Mouse (Mus musculus) kidney, embryonic 16.5 days (tissue): ENCODE results near the gene Erlec1. TPM values are rescaled to one million over a fixed set of nuclear protein-coding genes. Genes with fewer than 3 reads are reported as not detected.

ENCODE experiments used
- ATAC-seq: fragments of 200-750 bp; cut with Nextera tagmentation; 2 replicates; pipeline ENCODE4 v1.8.0; 2017; ENCODE audit warnings: moderate TSS enrichment; ENCODE audit not compliant: low FRiP score, low TSS enrichment
- H3K27ac ChIP-seq: fragments of 300-500 bp; sonication (generic); 2 replicates; pipeline ENCODE4 v1.5.1; 2014; ENCODE audit warnings: low read length
- H3K27me3 ChIP-seq: fragments of 300-500 bp; sonication (generic); 2 replicates; pipeline ENCODE4 v1.6.1; 2014; ENCODE audit warnings: low read length, control low read depth, mixed read lengths; ENCODE audit not compliant: insufficient read depth
- H3K36me3 ChIP-seq: fragments of 300-500 bp; sonication (generic); 2 replicates; pipeline ENCODE4 v1.6.1; 2014; ENCODE audit warnings: low read length, control low read depth, mixed read lengths; ENCODE audit not compliant: insufficient read depth
- H3K4me1 ChIP-seq: fragments of 300-500 bp; sonication (generic); 2 replicates; pipeline ENCODE4 v1.6.1; 2014; ENCODE audit warnings: low read length, control low read depth, mixed read lengths; ENCODE audit not compliant: insufficient read depth
- H3K4me2 ChIP-seq: fragments of 300-500 bp; sonication (generic); replicated peaks from 2 replicates; pipeline ENCODE4 v1.6.1; 2014; ENCODE audit warnings: low read depth, low read length
- H3K4me3 ChIP-seq: fragments of 300-500 bp; sonication (generic); 2 replicates; pipeline ENCODE4 v1.5.1; 2014; ENCODE audit warnings: mild to moderate bottlenecking, low read length
- H3K9ac ChIP-seq: fragments of 300-500 bp; sonication (generic); replicated peaks from 2 replicates; pipeline ENCODE4 v1.6.1; 2014; ENCODE audit warnings: low read length
- H3K9me3 ChIP-seq: fragments of 300-500 bp; sonication (generic); 2 replicates; pipeline ENCODE4 v1.6.1; 2016; ENCODE audit warnings: low read length, control low read depth
- WGBS: fragments of 180-500 bp; shearing (Covaris S2); extraction: QIAGEN DNeasy Blood & Tissue Kit; methylation state at CpG from one replicate; pipeline ENCODE4 v1.1.7; 2014; 5-methylcytosine and 5-hydroxymethylcytosine counted together
- polyA plus RNA-seq: library from polyadenylated mRNA; unstranded; fragments of >200 nt; fragmentation: Nextera tagmentation; extraction: Ambion mirVana; gene quantifications from 2 replicates; pipeline ENCODE4 v1.2.1, GENCODE M21; 2015

Erlec1 gene
- polyA plus RNA-seq, 1 experiment from 2014 or later = 12.8 TPM

DNA sequence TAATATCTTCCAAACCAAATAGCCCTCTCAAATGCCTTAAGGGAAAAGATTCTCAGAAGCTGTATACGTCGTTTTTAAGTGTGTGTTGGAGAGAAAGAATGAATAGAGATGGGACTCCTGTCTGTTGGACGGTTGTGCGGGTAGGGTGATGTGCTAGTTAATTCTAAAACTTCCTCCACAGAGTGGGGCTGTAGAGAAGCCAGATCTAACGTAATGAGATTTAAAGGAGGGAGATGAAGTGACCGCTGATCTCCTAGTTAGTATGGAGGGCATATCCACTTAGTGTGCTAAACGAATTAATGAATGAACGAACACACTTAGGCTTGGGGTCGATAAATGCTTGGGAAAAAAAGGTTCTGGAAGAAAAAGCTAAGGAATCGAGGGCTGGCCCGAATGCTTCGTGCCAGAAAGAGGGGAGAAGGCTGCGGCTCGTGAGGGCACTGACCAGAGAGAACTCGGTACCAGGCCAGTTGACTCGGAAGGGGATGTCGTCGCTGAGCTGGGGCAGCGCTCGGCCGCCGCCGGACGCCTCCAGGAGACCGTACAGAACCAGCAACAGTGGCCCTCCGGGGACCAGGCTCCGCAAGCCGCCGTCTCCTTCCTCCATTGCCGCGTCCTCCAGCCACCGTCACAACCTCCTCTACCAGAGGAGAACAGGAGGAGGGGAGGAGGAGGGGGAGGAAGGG, 523 bp downstream of the Erlec1 start:
- peak overlapping the region; percentile 75 for H3K9ac ChIP-seq
- ATAC-seq = peak; percentile 93
- no peaks in the 10 kb centered on the region for H3K27me3 ChIP-seq
- H3K4me1 ChIP-seq = peaks cover 13% of the 10 kb centered on the region
- H3K4me3 ChIP-seq = peak overlapping the region; percentile 91
- H3K36me3 ChIP-seq = peaks cover 17% of the 10 kb centered on the region
- H3K9me3 ChIP-seq = peaks cover 3% of the 10 kb centered on the region; the same call in 1 of the 2 replicates
- peak overlapping the region; percentile 37 for H3K27ac ChIP-seq
- peak overlapping the region; percentile 63 for H3K4me2 ChIP-seq
- under 1% methylated on average over 25 of the region's 32 CpGs for WGBS

DNA sequence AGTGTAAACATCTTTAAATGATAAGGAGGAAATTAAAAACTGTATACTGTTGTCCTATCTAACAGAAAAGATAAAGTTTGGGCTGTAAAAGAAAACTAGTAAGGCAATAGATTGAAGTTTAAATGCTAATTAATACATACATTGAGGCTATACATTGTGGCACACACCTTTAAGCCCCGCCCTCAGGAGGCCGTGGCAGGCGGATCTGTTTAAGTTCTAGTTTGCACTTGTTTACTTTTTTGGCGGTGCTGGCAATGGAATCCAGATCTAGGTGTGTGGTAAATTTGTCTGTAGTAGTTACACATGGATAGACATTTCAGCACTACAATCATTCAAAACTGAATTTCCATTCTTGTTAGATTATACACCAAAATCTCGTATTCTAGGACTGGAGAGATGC, 1.3 kb downstream of the Erlec1 start:
- 66% methylated on average over 5 of the region's 5 CpGs for whole genome bisulfite sequencing
- Histone ChIP-seq H3K36me3 (peaks cover 22% of the 10 kb centered on the region), H3K4me2 (peak overlapping the region; percentile 63), H3K9me3 (peaks cover 3% of the 10 kb centered on the region; the same call in 1 of the 2 replicates), H3K27me3 (no peaks in the 10 kb centered on the region), H3K4me3 (peak overlapping the region; percentile 91), H3K27ac (no peak overlapping the region), H3K4me1 (peaks cover 13% of the 10 kb centered on the region), H3K9ac (peak overlapping the region; percentile 75)
- no peak for ATAC-seq

DNA sequence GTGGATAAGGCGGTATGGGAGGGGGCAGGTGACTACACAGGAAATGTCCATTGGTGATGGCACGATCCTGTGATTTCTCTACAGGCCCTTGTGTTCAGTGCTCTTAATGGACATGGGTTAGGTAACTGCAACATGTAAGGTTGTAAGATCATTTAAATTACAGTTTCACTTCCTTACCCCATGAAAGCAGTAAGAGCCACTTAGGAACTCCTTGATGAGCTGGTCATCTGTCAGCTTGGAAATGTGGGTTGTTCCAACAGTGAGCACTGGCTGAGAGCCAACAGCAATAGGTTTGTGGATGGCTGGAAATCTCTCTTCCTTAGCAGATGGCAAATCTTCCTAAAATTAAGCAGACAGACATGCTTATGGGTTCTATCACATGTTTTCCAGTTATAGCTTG, 10.6 kb downstream of the Erlec1 start:
- no peak overlapping the region for H3K27ac ChIP-seq
- H3K9me3 ChIP-seq = no peaks in the 10 kb centered on the region
- H3K36me3 ChIP-seq = peaks cover 51% of the 10 kb centered on the region
- no peaks in the 10 kb centered on the region for H3K4me1 ChIP-seq
- no peak for ATAC-seq
- H3K9ac ChIP-seq = no peak overlapping the region
- H3K27me3 ChIP-seq = no peaks in the 10 kb centered on the region
- no peak overlapping the region for H3K4me3 ChIP-seq
- H3K4me2 ChIP-seq = no peak overlapping the region
- 92% methylated on average over 2 of the region's 2 CpGs for WGBS

DNA sequence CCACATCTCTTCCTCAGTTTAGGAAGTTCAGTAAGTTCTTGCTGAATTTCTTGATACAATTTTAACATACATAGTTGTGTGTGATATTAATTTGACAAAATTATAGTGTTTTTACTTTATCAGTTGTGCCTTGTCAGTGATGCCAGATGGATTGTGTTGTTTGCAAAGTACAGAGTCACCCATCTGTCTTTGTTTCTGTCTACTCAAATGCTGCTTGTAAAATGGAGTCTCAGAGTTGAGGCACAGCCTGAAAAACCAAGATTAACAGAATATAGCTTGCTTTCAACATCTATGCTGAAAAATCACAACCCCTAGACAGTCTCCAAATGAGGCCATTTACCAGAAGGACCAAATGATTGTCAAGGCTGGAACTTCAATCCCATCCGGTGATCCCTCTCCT, 25.6 kb downstream of the Erlec1 start:
- no peak for ATAC-seq
- H3K27ac ChIP-seq = no peak overlapping the region
- WGBS = 100% methylated on average over 1 of the region's 1 CpGs
- H3K9me3 ChIP-seq = no peaks in the 10 kb centered on the region
- no peaks in the 10 kb centered on the region for H3K4me1 ChIP-seq
- no peak overlapping the region for H3K9ac ChIP-seq
- H3K4me2 ChIP-seq = no peak overlapping the region
- H3K27me3 ChIP-seq = no peaks in the 10 kb centered on the region
- peaks cover 26% of the 10 kb centered on the region for H3K36me3 ChIP-seq
- H3K4me3 ChIP-seq = no peak overlapping the region

DNA sequence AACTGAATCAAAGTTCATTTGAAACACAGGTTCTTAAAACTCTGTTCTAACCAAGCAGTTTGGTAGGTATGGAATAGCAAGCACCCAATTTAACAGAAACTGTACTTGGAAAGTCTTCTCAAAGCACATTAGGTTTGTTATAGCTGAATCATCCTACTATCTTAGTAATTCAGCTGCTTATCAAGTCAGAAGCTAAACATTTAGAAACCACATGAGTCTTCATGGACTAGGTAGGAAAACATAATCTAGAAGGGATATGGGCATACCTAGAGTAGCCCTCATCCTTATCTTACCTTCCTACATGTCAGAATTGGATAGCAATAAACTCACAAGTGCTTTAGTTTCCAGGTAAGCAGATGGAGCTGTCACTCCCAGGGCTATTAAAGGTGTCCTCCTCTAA, 26.1 kb downstream of the Erlec1 start:
- no peak overlapping the region for H3K27ac ChIP-seq
- H3K9ac ChIP-seq = no peak overlapping the region
- H3K4me2 ChIP-seq = no peak overlapping the region
- H3K4me1 ChIP-seq = no peaks in the 10 kb centered on the region
- no peaks in the 10 kb centered on the region for H3K9me3 ChIP-seq
- H3K4me3 ChIP-seq = no peak overlapping the region
- no peak for ATAC-seq
- no peaks in the 10 kb centered on the region for H3K27me3 ChIP-seq
- H3K36me3 ChIP-seq = peaks cover 29% of the 10 kb centered on the region

DNA sequence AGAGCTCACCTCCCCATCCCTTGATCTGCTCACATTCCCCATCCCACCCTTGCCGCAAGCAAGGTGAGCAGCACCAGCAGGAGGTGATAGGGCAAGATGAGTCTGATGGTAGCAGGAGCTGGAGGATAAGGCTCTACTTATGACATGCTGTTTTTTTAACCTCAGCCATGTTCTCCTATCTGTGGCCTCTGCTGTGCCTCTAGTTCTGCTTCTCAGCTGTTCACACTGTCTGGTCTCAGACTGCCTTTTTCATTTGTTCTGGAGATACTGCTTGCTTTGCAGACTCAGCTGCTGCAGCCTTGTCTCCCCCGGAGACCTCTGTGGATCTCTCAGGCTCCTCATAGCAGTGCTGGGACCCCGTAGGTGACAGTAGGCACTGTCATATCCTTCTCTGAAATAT, 30.9 kb downstream of the Erlec1 start:
- H3K9me3 ChIP-seq = no peaks in the 10 kb centered on the region
- H3K27ac ChIP-seq = no peak overlapping the region
- H3K4me3 ChIP-seq = no peak overlapping the region
- H3K36me3 ChIP-seq = peaks cover 24% of the 10 kb centered on the region
- 93% methylated on average over 3 of the region's 3 CpGs for WGBS
- H3K27me3 ChIP-seq = no peaks in the 10 kb centered on the region
- no peak for ATAC-seq
- no peak overlapping the region for H3K9ac ChIP-seq
- H3K4me2 ChIP-seq = no peak overlapping the region
- H3K4me1 ChIP-seq = no peaks in the 10 kb centered on the region

DNA sequence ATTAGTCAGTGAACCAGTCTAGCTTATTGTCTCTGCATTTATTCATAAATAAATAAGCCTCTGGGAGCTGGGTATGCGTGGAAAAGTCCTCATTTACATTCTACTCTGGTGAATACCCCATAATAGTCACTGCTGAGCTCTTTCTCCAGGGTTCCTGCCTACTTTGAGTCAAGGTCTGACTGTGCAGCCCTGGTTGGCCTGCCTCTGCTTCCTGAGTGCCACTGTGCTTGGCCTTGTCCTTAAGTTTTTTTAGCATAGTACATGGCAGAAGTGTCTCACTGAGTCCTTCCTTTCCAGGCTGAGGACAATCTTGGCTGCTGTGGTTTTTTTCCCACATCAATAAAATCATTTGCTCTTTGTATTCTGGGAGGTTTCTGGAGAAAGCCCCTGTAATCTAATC, 33.5 kb downstream of the Erlec1 start:
- H3K4me1 ChIP-seq = no peaks in the 10 kb centered on the region
- ATAC-seq = no peak
- no peaks in the 10 kb centered on the region for H3K9me3 ChIP-seq
- H3K27ac ChIP-seq = no peak overlapping the region
- no peak overlapping the region for H3K4me3 ChIP-seq
- H3K27me3 ChIP-seq = no peaks in the 10 kb centered on the region
- H3K9ac ChIP-seq = no peak overlapping the region
- peaks cover 12% of the 10 kb centered on the region for H3K36me3 ChIP-seq
- WGBS = 71% methylated on average over 1 of the region's 1 CpGs
- H3K4me2 ChIP-seq = no peak overlapping the region

DNA sequence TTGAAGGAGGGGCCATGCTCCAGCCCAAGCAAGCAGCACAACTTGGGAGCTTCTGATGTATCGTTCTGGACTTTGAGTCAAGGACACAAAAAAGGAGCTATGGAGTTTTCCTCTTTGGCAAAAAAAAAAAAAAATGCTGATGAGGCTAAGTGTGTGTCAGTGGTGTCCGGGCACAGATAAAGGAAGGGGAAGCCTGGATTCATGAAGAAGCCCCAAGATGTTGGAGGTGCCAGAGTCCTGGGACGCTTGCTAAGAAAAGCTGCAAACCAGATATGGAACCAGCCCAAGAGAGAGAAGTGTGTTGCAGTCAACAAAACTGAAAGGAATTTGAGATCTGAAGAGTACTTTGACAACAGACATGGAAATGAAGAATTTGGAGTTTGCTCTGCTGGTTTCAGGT, 41.8 kb downstream of the Erlec1 start:
- Histone ChIP-seq H3K36me3 (no peaks in the 10 kb centered on the region), H3K27ac (no peak overlapping the region), H3K4me2 (no peak overlapping the region), H3K4me1 (no peaks in the 10 kb centered on the region), H3K9ac (no peak overlapping the region), H3K27me3 (no peaks in the 10 kb centered on the region), H3K4me3 (no peak overlapping the region), H3K9me3 (no peaks in the 10 kb centered on the region)
- WGBS = 94% methylated on average over 3 of the region's 3 CpGs
- ATAC-seq = no peak

DNA sequence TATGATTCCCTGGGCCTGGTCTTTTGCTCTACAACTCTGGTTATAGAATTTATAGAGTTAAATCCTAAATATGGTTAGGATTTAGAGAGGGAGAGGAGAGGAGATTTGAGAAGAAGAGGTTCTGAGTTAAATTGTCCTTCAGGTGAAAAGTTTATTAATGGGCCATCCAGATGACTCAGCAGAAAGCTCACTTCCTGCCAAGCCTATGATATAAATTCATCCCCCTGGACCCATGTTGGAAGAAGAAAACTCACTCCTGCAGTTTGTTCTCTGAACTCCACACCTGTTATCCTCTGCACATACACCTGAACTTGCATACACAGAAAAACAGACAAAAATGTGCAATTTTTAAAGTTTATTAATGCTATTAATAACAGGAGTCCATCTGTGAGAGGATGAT, 54.8 kb downstream of the Erlec1 start:
- Histone ChIP-seq H3K27me3 (no peaks in the 10 kb centered on the region), H3K4me2 (no peak overlapping the region), H3K36me3 (no peaks in the 10 kb centered on the region), H3K27ac (no peak overlapping the region), H3K4me3 (no peak overlapping the region), H3K9me3 (peaks cover 1% of the 10 kb centered on the region; the same call in 1 of the 2 replicates), H3K4me1 (no peaks in the 10 kb centered on the region), H3K9ac (no peak overlapping the region)
- no peak for ATAC-seq

DNA sequence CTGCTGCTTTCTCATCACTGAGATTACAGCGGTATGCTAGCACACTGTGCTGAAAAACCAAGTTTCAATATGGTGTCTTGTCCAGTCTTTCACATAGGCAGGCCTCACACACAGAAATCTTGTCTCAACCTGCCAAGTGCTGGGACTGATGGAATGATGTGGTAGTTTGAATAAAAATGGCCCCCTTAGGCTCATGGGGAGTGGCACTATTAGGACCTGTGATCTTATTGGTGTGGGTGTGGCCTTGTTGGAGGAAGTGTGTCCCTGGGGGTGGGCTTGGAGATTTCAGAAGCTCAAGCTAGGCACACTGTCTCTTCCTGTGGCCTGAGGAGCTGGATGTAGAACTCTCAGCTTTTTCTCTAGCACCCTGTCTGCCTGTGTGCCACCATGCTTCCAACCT, 57.9 kb downstream of the Erlec1 start:
- Histone ChIP-seq H3K27me3 (no peaks in the 10 kb centered on the region), H3K27ac (no peak overlapping the region), H3K36me3 (no peaks in the 10 kb centered on the region), H3K9ac (no peak overlapping the region), H3K9me3 (no peaks in the 10 kb centered on the region), H3K4me3 (no peak overlapping the region), H3K4me2 (no peak overlapping the region), H3K4me1 (no peaks in the 10 kb centered on the region)
- WGBS = 96% methylated on average over 1 of the region's 1 CpGs
- no peak for ATAC-seq
